Mouse (Mus musculus) testis, postnatal 10 days (tissue): ENCODE data around the gene Cops2.

ENCODE experiments used
- DNase-seq: peaks from one replicate; pipeline ENCODE4 v3.0.0; 2021; ENCODE audit warnings: low spot score

Gene Cops2

GRCm38 (mm10) chr2:125858521-125859280 is at the start of gene Cops2, which contains the start of gene Galk2:
Cops2 (minus strand) TSS chr2:125859139.
Galk2 (plus strand) TSS chr2:125859109.
- peak; percentile 93 for DNase-seq

- no peak for DNase-seq
Measured at GRCm38 (mm10) chr2:125907580-125908255, 48.8 kb upstream of the Cops2 start.

GRCm38 (mm10) chr2:125906407-125907066 is 47.6 kb upstream of the Cops2 start:
- no peak for DNase-seq

GRCm38 (mm10) chr2:125901426-125901825 is 42.5 kb upstream of the Cops2 start:
- no peak for DNase-seq

- no peak for DNase-seq
Measured at GRCm38 (mm10) chr2:125900797-125901410, 42.0 kb upstream of the Cops2 start.

- no peak for DNase-seq
Measured at GRCm38 (mm10) chr2:125896355-125896754, 37.4 kb upstream of the Cops2 start.

GRCm38 (mm10) chr2:125895099-125895498 is 36.2 kb upstream of the Cops2 start:
- no peak for DNase-seq

- peak; percentile 71 for DNase-seq
Measured at GRCm38 (mm10) chr2:125893096-125893495, 34.2 kb upstream of the Cops2 start.

- no peak for DNase-seq
Measured at GRCm38 (mm10) chr2:125885891-125886576, 27.1 kb upstream of the Cops2 start.

- no peak for DNase-seq
Measured at GRCm38 (mm10) chr2:125870159-125870558, 11.2 kb upstream of the Cops2 start.

- DNase-seq = no peak
Measured at GRCm38 (mm10) chr2:125868301-125868700, 9.4 kb upstream of the Cops2 start.

- DNase-seq = peak; percentile 73
Measured at GRCm38 (mm10) chr2:125866058-125866740, 7.3 kb upstream of the Cops2 start.

GRCm38 (mm10) chr2:125865585-125865984 is 6.6 kb upstream of the Cops2 start:
- no peak for DNase-seq

- no peak for DNase-seq
Measured at GRCm38 (mm10) chr2:125864551-125864950, 5.6 kb upstream of the Cops2 start.

GRCm38 (mm10) chr2:125863799-125864198 is 4.9 kb upstream of the Cops2 start:
- DNase-seq = no peak

GRCm38 (mm10) chr2:125857707-125858106 is 1.2 kb downstream of the Cops2 start:
- DNase-seq = no peak

GRCm38 (mm10) chr2:125851237-125851636 is 7.7 kb downstream of the Cops2 start:
- DNase-seq = no peak

GRCm38 (mm10) chr2:125838708-125839284 is 20.1 kb downstream of the Cops2 start:
- DNase-seq = no peak

- DNase-seq = no peak
Measured at GRCm38 (mm10) chr2:125838091-125838490, 20.8 kb downstream of the Cops2 start.

GRCm38 (mm10) chr2:125829924-125830323 is 29.0 kb downstream of the Cops2 start:
- DNase-seq = no peak

GRCm38 (mm10) chr2:125827898-125828297 is 31.0 kb downstream of the Cops2 start:
- no peak for DNase-seq
